Mouse (Mus musculus): Measurements from ENCODE around the gene Def8. TPM values are rescaled to one million over a fixed set of nuclear protein-coding genes. Genes with fewer than 3 reads are reported as not detected.
"Not testable (repeated sequence)": the region's sequence is repeated elsewhere in the genome, so short reads cannot be mapped to it uniquely, and the experiment has no call there.

Def8 gene
- polyA plus RNA-seq, 1 experiment from 2014 or later = 49.9 TPM

DNA sequence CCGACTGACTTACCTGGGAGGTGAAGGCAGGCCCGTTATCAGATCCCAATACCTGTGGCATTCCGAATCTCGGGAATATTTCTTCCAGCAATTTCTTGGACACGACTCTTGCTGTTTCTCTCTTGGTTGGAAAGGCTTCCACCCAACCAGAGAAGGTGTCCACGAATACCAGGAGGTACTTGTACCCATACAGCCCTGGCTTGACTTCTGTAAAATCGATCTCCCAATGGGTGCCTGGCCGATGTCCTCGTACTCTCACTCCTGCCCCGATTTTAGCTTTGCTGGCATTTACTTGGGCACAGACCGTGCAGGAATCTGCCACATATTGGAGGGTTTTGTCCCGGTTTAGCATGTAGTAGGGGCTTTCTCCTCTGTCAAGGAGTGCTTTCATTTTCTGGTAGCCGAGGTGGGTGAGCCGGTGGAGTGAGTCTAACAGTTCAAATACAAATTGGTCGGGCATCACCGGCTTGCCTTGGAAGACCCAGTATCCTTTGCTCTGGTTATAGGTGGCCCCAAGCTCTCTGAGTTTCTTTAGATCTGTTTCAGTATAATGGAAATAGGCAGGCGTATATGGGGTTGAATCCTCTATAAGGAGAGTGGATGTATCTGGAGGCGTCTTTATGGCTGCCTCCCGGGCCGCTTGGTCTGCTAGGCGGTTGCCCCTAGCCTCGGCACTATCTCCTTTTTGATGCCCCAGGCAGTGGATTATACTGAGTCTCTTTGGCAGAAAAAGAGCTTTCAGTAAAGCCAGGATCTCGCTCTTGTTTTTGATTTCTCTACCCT is 5.8 kb downstream of the Def8 start:
- DNase-seq (ENCODE audit: extremely low spot score, low spot score) = no peak
- Histone ChIP-seq H3K4me3 (no peak overlapping the region), H3K36me3 (replicated peaks) (no peaks in the 10 kb centered on the region), H3K27me3 (ENCODE audit: poor library complexity, severe bottlenecking) (no peaks in the 10 kb centered on the region), H3K9me3 (peaks cover 73% of the 10 kb centered on the region), H3K4me1 (no peaks in the 10 kb centered on the region), H3K27ac (no peak overlapping the region)
- 94% methylated on average over 23 of the region's 23 CpGs for WGBS

DNA sequence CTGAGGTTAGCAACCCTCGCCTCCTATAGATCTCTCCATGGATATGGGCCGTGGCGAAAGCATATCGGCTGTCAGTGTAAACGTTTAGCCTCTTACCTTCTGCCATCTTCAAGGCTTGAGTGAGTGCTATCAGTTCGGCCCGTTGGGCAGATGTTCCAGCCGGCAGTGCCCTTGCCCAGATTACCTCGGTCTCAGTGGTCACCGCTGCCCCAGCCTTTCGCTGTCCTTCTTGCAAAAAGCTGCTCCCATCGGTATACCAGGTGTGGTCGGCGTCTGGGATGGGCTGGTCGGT is 6.3 kb downstream of the Def8 start:
- peaks cover 76% of the 10 kb centered on the region for H3K9me3 ChIP-seq
- not testable (repeated sequence) for H3K36me3 ChIP-seq (replicated peaks); H3K4me3 ChIP-seq; H3K27ac ChIP-seq; DNase-seq (ENCODE audit: extremely low spot score, low spot score); H3K27me3 ChIP-seq (ENCODE audit: poor library complexity, severe bottlenecking); H3K4me1 ChIP-seq
- WGBS = 98% methylated on average over 15 of the region's 15 CpGs

DNA sequence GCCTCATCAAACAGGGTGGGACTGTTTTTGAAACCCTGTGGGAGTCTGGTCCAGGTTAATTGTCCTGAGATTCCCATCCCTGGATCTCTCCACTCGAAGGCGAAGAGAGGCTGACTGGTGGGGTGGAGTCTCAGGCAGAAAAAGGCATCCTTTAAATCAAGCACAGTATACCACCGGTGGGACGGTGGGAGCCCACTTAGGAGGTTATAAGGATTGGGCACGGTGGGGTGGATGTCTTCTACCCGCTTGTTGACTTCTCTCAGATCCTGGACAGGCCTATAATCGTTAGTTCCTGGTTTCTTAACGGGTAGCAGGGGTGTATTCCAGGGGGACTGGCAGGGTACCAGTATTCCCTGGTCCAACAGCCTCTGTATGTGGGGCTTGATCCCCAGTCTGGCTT is 7.6 kb downstream of the Def8 start:
- H3K9me3 ChIP-seq = peaks cover 87% of the 10 kb centered on the region
- DNase-seq (ENCODE audit: extremely low spot score, low spot score); H3K36me3 ChIP-seq (replicated peaks); H3K27ac ChIP-seq; H3K4me1 ChIP-seq; H3K4me3 ChIP-seq; H3K27me3 ChIP-seq (ENCODE audit: poor library complexity, severe bottlenecking): not testable (repeated sequence)
- WGBS = 90% methylated on average over 8 of the region's 8 CpGs

DNA sequence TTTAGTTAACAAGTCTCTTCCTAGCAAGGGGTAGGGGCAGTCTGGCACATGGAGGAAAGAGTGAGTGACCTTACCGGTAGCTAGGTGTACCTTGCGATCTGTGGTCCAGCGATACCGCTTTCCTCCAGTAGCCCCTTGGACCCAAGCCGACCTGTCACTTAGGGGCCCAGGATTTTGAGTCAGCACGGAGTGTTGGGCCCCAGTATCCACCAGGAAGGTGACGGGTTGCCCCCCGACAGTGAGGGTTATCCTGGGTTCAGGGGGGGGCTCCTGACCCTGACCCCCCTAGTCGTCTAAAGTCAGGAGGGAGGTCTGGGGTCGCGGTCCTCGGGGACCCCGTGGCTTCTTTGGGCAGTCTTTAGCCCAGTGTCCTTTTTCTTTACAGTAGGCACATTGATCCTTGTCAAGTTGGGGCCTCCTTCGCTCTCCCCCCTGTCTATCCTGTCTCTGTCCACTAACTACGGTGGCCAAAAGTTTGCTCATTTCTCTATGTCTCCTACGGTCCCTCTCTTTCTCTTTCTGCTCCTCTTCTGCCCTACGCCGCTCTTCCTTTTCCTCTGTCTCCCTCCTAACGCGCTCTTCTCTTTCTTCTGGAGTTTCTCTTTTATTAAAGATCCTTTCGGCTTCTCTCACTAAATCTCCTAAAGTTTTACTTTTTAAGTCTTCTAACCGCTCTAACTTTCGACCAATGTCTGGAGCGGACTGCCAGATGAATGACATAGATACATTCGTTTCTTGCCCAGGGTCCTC is 8.5 kb downstream of the Def8 start:
- H3K27me3 ChIP-seq (ENCODE audit: poor library complexity, severe bottlenecking) = no peaks in the 10 kb centered on the region
- 95% methylated on average over 25 of the region's 25 CpGs for WGBS
- DNase-seq (ENCODE audit: extremely low spot score, low spot score) = no peak
- no peak overlapping the region for H3K4me3 ChIP-seq
- no peak overlapping the region for H3K27ac ChIP-seq
- peaks cover 82% of the 10 kb centered on the region for H3K9me3 ChIP-seq
- no peaks in the 10 kb centered on the region for H3K36me3 ChIP-seq (replicated peaks)
- no peaks in the 10 kb centered on the region for H3K4me1 ChIP-seq

DNA sequence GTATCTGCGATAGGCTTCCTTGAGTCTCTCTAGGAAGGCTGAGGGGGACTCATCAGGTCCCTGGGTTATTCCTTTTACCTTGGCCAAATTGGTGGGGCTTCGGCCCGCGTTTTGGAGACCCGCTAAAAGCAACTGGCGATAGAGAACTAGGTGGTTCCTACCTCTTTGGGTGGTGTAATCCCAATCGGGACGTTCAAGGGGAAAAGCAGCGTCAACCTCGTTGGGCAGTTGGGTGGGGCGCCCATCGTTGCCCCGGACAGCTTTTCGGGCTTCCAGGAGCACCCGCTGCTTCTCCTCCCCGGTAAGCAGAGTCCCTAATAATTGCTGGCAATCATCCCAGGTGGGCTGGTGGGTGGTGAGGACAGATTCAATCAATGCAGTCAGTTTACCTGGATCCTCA is 9.1 kb downstream of the Def8 start:
- Histone ChIP-seq H3K27ac (no peak overlapping the region), H3K27me3 (ENCODE audit: poor library complexity, severe bottlenecking) (no peaks in the 10 kb centered on the region), H3K36me3 (replicated peaks) (no peaks in the 10 kb centered on the region), H3K9me3 (peaks cover 76% of the 10 kb centered on the region), H3K4me3 (no peak overlapping the region), H3K4me1 (no peaks in the 10 kb centered on the region)
- DNase-seq (ENCODE audit: extremely low spot score, low spot score) = no peak
- 95% methylated on average over 16 of the region's 16 CpGs for WGBS

DNA sequence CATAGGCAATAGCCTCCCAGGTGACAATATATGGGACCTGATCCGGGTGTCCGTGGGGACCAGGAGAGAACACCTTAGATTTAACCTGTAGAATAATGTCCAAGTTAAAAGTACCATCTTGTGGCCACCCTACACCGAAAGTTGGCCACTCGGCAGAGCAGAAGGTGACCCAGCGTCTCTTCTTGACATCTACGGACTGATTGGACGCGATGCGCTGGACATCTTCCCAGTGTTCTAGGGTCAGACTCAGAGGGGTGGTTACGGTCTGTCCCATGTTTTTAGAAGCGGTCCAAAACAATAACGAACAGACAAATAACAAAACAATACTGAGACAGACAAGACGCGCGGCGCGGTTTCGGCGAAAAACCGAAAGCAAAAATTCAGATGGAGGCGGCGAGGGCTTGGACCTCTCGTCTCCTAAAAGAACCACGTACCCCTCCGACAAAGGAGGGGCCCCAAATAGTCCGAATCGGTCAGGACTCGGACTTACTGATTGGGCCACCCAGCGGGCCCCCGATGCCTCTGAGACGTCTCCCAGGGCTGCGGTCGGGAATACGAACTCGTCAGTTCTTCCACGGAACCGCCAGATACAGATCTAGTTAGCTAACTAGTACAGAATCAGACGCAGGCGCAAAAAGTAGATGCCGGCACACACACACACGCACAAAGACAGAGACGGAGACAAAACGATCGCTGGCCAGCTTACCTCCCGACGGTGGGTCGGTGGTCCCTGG is 10.1 kb downstream of the Def8 start:
- H3K4me1 ChIP-seq; H3K36me3 ChIP-seq (replicated peaks); DNase-seq (ENCODE audit: extremely low spot score, low spot score); H3K27me3 ChIP-seq (ENCODE audit: poor library complexity, severe bottlenecking); H3K4me3 ChIP-seq; H3K27ac ChIP-seq: not testable (repeated sequence)
- peaks cover 66% of the 10 kb centered on the region for H3K9me3 ChIP-seq
- WGBS = 97% methylated on average over 47 of the region's 47 CpGs

DNA sequence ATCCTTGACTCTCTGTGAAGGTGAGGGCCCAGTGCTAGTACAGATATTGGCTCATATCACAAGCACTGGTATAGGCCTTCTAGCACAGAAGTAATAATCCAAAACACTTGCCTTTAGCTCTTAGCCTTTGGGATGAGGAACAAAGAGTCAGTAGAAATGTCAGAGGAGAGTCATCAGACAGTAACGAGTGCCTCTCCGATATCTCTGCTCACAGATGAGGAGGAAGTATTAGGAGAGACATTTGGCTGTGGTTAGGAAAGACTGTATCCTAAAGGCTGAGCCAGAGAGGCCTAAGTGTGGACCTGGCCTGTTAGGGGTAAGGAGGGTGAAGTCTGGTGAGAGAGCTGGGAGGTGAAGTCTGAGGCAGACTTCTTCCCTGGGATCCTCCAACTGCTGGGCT is 18.5 kb downstream of the Def8 start:
- 94% methylated on average over 2 of the region's 2 CpGs for WGBS
- H3K36me3 ChIP-seq (replicated peaks) = peaks cover 18% of the 10 kb centered on the region
- no peak overlapping the region for H3K4me3 ChIP-seq
- H3K9me3 ChIP-seq = no peaks in the 10 kb centered on the region
- no peak overlapping the region for H3K27ac ChIP-seq
- H3K4me1 ChIP-seq = peaks cover 17% of the 10 kb centered on the region
- no peaks in the 10 kb centered on the region for H3K27me3 ChIP-seq (ENCODE audit: poor library complexity, severe bottlenecking)
- DNase-seq (ENCODE audit: extremely low spot score, low spot score) = no peak

DNA sequence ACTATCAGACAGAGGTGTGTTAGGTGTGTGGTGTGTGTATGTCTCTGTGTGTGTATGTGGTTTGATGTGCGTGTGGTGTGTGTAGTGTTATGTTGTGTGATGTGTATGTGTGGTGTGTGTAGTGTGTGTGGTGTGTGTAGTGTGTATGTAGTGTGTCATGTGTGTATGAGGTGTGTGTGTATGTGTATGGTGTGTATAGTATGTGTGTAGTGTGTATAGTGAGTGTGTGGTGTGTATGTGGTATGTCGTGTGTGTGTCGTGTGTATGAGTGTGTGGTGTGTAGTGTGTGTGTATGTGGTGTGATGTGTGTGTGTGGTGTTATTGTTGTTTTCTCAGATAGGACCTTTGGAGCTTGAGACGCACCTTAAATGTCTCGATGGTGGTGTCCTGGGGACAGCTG is 19.0 kb downstream of the Def8 start:
- WGBS = 78% methylated on average over 5 of the region's 5 CpGs
- Histone ChIP-seq H3K9me3 (no peaks in the 10 kb centered on the region), H3K4me3 (peak overlapping the region; percentile 79), H3K27me3 (ENCODE audit: poor library complexity, severe bottlenecking) (no peaks in the 10 kb centered on the region), H3K27ac (peak overlapping the region; percentile 97; the same call in 1 of the 2 replicates), H3K36me3 (replicated peaks) (peaks cover 22% of the 10 kb centered on the region), H3K4me1 (peaks cover 17% of the 10 kb centered on the region)
- no peak for DNase-seq (ENCODE audit: extremely low spot score, low spot score)

DNA sequence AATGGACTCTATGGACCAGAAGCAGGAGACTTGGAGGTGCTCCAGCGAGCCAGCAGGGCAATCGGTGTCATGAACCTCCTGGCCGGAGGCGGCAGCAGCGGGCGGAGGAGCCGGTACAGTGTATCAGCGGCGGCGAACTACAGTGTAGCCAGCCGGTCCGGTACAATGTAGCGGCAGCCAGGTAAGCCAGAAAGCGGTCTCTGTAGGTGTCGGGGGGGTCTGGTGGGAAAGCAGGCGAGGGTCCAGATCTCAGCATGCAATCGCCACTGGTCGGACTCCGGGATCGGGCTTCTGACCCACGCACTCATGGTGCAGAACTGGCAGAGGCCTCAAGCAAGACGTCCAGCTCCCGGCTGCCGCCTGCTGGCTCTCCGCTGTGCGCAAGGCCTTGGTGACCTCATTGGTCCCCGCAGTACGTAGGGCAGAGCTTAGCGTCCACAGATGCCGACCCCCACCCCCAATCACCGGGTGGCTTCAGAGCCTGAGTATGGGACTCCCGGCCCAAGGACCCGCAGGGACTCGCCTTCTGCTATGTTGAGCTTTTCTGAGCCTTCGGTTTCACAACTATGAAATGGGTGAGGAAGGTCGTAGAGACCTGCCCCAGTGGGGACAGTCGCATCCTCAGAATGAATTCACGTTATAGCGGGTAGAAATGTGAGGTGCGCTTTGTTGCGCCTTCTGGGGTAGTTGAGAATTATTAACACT is 19.7 kb downstream of the Def8 start:
- peak; percentile 93 for DNase-seq (ENCODE audit: extremely low spot score, low spot score)
- WGBS = 2% methylated on average over 41 of the region's 41 CpGs
- Histone ChIP-seq H3K9me3 (no peaks in the 10 kb centered on the region), H3K4me1 (peaks cover 17% of the 10 kb centered on the region), H3K27me3 (ENCODE audit: poor library complexity, severe bottlenecking) (no peaks in the 10 kb centered on the region), H3K4me3 (peak overlapping the region; percentile 79), H3K36me3 (replicated peaks) (peaks cover 26% of the 10 kb centered on the region), H3K27ac (peak overlapping the region; percentile 97)

DNA sequence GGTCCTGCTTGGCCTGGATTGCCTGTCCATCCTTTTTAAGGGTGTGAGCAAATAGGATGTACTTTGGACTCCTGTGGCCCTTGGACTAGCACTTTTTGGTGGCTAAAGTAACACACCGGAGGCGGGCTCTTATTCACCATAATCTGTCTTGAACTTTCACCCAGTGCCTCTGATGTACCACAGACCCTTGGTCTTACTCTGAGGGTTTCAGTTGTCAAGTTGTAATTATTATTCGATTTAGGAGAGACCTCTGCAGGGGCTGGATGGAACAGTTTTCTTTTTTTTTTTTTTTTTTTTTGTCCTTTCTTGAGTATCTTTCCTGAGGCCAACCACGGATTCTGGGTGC is 20.2 kb downstream of the Def8 start:
- DNase-seq (ENCODE audit: extremely low spot score, low spot score) = no peak
- H3K27me3 ChIP-seq (ENCODE audit: poor library complexity, severe bottlenecking) = no peaks in the 10 kb centered on the region
- peaks cover 17% of the 10 kb centered on the region for H3K4me1 ChIP-seq
- 36% methylated on average over 4 of the region's 4 CpGs for WGBS
- peak overlapping the region; percentile 97 for H3K27ac ChIP-seq
- no peaks in the 10 kb centered on the region for H3K9me3 ChIP-seq
- H3K4me3 ChIP-seq = peak overlapping the region; percentile 79
- H3K36me3 ChIP-seq (replicated peaks) = peaks cover 30% of the 10 kb centered on the region

DNA sequence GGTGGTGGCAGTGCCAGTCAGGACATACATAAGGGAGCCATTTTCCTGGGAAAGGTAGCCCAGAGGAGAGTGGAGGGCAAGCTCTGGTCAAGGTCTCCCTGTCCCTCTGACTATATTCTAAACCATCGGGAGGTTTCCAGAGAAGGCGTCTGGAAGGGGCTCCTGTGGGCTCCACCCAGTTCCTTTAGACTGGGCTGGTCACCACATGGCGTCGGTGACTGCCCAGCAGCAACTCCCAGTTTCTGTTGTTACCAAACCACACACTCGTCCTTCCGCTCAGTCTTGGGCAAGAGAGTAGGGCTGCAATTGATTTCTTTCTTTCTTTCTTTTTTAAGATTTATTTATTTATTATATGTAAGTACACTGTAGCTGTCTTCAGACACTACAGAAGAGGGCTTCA is 20.8 kb downstream of the Def8 start:
- 85% methylated on average over 6 of the region's 6 CpGs for WGBS
- Histone ChIP-seq H3K4me3 (peak overlapping the region; percentile 79), H3K9me3 (no peaks in the 10 kb centered on the region), H3K4me1 (peaks cover 17% of the 10 kb centered on the region), H3K27me3 (ENCODE audit: poor library complexity, severe bottlenecking) (no peaks in the 10 kb centered on the region), H3K36me3 (replicated peaks) (peaks cover 34% of the 10 kb centered on the region), H3K27ac (0 out of 2 replicates have a peak overlapping the region, but pooled peaks have one; percentile 97)
- no peak for DNase-seq (ENCODE audit: extremely low spot score, low spot score)

DNA sequence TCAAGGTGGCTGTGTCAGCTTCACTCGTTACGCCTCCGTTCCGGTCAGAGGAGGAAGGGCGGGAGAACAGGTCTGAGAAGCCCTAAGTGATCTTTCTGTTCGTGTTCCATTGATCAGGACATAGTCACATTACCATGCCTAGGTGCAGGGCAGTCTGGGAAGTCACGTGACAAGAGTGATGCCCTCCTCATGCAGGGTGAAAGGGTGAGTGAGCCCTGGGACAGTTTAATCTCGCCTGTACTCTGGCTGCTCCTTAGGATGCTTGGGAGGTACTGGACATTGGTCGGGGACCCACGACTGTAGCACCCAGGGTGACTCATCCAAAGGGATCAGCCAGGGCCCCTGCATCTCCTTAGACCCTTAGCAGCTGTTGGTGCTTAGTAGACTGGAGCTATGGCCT is 22.7 kb downstream of the Def8 start:
- no peaks in the 10 kb centered on the region for H3K9me3 ChIP-seq
- no peak for DNase-seq (ENCODE audit: extremely low spot score, low spot score)
- 89% methylated on average over 10 of the region's 10 CpGs for WGBS
- H3K4me3 ChIP-seq = no peak overlapping the region
- H3K27ac ChIP-seq = no peak overlapping the region
- H3K36me3 ChIP-seq (replicated peaks) = peaks cover 51% of the 10 kb centered on the region
- H3K27me3 ChIP-seq (ENCODE audit: poor library complexity, severe bottlenecking) = no peaks in the 10 kb centered on the region
- peaks cover 17% of the 10 kb centered on the region for H3K4me1 ChIP-seq

Data from forebrain, embryonic 10.5 days (tissue).